Mouse (Mus musculus) small intestine, adult 2 months (tissue): ENCODE measurements around the gene Blvrb. TPM values are rescaled to one million over a fixed set of nuclear protein-coding genes. Genes with fewer than 3 reads are reported as not detected.
A peak's percentile ranks its signal among the peaks of the same experiment; 100 is the strongest.

Experiments
- H3K27ac ChIP-seq: fragments of 200-500 bp; 2 replicates; pipeline ENCODE4 v1.5.1; 2012; ENCODE audit warnings: low read depth, low read length, control low read depth, inconsistent platforms; ENCODE audit not compliant: insufficient read depth
- H3K27me3 ChIP-seq: fragments of 200-500 bp; 2 replicates; pipeline ENCODE4 v1.6.1; 2012; ENCODE audit warnings: mild to moderate bottlenecking, moderate library complexity, low read length, inconsistent platforms; ENCODE audit not compliant: control insufficient read depth, insufficient read depth
- H3K36me3 ChIP-seq: fragments of 200-500 bp; 2 replicates; pipeline ENCODE4 v1.6.1; 2012; ENCODE audit warnings: mild to moderate bottlenecking, low read length, control low read depth, inconsistent platforms; ENCODE audit not compliant: control insufficient read depth, insufficient read depth
- H3K4me1 ChIP-seq: fragments of 200-500 bp; 2 replicates; pipeline ENCODE4 v1.6.1; 2012; ENCODE audit warnings: low read length, inconsistent platforms, mixed read lengths; ENCODE audit not compliant: control insufficient read depth, insufficient read depth, insufficient read length
- H3K4me3 ChIP-seq: fragments of 200-500 bp; 2 replicates; pipeline ENCODE4 v1.5.1; 2012; ENCODE audit warnings: low read depth, mild to moderate bottlenecking, control low read depth, inconsistent platforms, low read length, moderate library complexity
- CTCF ChIP-seq: fragments of 200-500 bp; IDR thresholded peaks from 2 replicates; pipeline ENCODE4 v1.5.1; 2012; ENCODE audit warnings: low read depth, mild to moderate bottlenecking, control low read depth, inconsistent platforms, low read length, moderate library complexity, mixed read lengths; ENCODE audit not compliant: insufficient replicate concordance, insufficient read length; ENCODE audit errors: extremely low read depth
- POLR2A ChIP-seq: fragments of 200-500 bp; IDR thresholded peaks from 2 replicates; pipeline ENCODE4 v1.6.1; 2012; ENCODE audit warnings: low read depth, mild to moderate bottlenecking, control low read depth, inconsistent platforms, low read length, moderate library complexity
- WGBS: fragments of 180-500 bp; shearing (Covaris S2); methylation state at CpG from one replicate; pipeline ENCODE4 v1.1.7; 2018; 5-methylcytosine and 5-hydroxymethylcytosine counted together
- polyA plus RNA-seq: library from polyadenylated mRNA; depleted of rRNA; stranded (reverse); fragments of >200 nt; gene quantifications from 2 replicates; pipeline ENCODE4 v1.2.3, GENCODE M21; 2012

Blvrb gene
- polyA plus RNA-seq, 1 experiment = 142 TPM

GRCm38 (mm10) chr7:27476098-27476635, 28.4 kb downstream of the Blvrb start:
- Histone ChIP-seq H3K27ac (peak overlapping the region; percentile 75), H3K36me3 (peaks cover 9% of the 10 kb centered on the region), H3K4me1 (peaks cover 23% of the 10 kb centered on the region), H3K27me3 (no peaks in the 10 kb centered on the region), H3K4me3 (peak overlapping the region; percentile 21; the same call in 1 of the 2 replicates)
- WGBS = 38% methylated on average over 14 of the region's 14 CpGs
- TF ChIP-seq POLR2A (no peak), CTCF (no peak)

- Histone ChIP-seq H3K27ac (peak overlapping the region; percentile 27; the same call in 1 of the 2 replicates), H3K27me3 (no peaks in the 10 kb centered on the region), H3K4me3 (no peak overlapping the region), H3K4me1 (peaks cover 21% of the 10 kb centered on the region), H3K36me3 (peaks cover 9% of the 10 kb centered on the region)
- 44% methylated on average over 7 of the region's 7 CpGs for WGBS
- no peak for TF ChIP-seq POLR2A
- no peak; the same call in 1 of the 2 replicates for TF ChIP-seq CTCF
These were observed 30.8 kb downstream of the Blvrb start for GRCm38 (mm10) chr7:27478561-27478960.

GRCm38 (mm10) chr7:27479750-27480149, 32.0 kb downstream of the Blvrb start:
- peak overlapping the region; percentile 67 for H3K27ac ChIP-seq
- no peaks in the 10 kb centered on the region for H3K27me3 ChIP-seq
- peaks cover 21% of the 10 kb centered on the region for H3K4me1 ChIP-seq
- TF ChIP-seq CTCF (no peak), POLR2A (no peak)
- peak overlapping the region; percentile 37 for H3K4me3 ChIP-seq
- WGBS = 16% methylated on average over 1 of the region's 1 CpGs
- H3K36me3 ChIP-seq = peaks cover 9% of the 10 kb centered on the region

GRCm38 (mm10) chr7:27480506-27480905, 32.7 kb downstream of the Blvrb start:
- Histone ChIP-seq H3K4me3 (peak overlapping the region; percentile 72), H3K4me1 (peaks cover 20% of the 10 kb centered on the region), H3K27ac (peak overlapping the region; percentile 97), H3K36me3 (peaks cover 9% of the 10 kb centered on the region), H3K27me3 (no peaks in the 10 kb centered on the region)
- WGBS = 23% methylated on average over 3 of the region's 3 CpGs
- TF ChIP-seq CTCF (no peak), POLR2A (no peak)

GRCm38 (mm10) chr7:27480927-27481626, 33.3 kb downstream of the Blvrb start:
- Histone ChIP-seq H3K4me1 (peaks cover 19% of the 10 kb centered on the region), H3K36me3 (peaks cover 9% of the 10 kb centered on the region), H3K27me3 (no peaks in the 10 kb centered on the region), H3K27ac (peak overlapping the region; percentile 97), H3K4me3 (peak overlapping the region; percentile 72)
- TF ChIP-seq CTCF = no peak
- peak; percentile 81; the same call in 1 of the 2 replicates for TF ChIP-seq POLR2A
- 6% methylated on average over 11 of the region's 11 CpGs for whole genome bisulfite sequencing

DNA sequence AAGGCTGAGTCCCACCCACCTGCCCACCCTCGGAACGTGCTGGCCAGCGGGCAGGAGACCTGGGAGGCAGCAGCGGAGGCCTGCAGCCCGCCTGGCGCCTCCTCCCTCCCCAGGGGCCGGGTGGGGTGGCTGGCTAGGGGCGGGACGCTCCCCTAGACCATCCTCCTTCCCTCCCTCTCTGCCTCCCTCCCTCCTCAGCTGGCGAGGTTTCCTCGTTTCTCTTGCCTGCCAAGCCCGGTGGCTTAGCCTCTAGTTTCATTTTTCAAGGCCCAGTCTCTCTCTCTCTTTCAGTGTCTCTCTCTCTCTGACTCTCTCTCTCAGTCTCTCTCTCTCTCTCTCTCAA, 33.8 kb downstream of the Blvrb start:
- Histone ChIP-seq H3K27ac (peak overlapping the region; percentile 97), H3K4me1 (peaks cover 18% of the 10 kb centered on the region; the same call in 1 of the 2 replicates), H3K27me3 (no peaks in the 10 kb centered on the region), H3K4me3 (peak overlapping the region; percentile 72), H3K36me3 (peaks cover 5% of the 10 kb centered on the region)
- TF ChIP-seq POLR2A (no peak), CTCF (no peak)
- under 1% methylated on average over 12 of the region's 12 CpGs for WGBS

- no peaks in the 10 kb centered on the region for H3K27me3 ChIP-seq
- WGBS = 85% methylated on average over 4 of the region's 4 CpGs
These were observed 36.1 kb downstream of the Blvrb start for GRCm38 (mm10) chr7:27483860-27484259.

More at GRCm38 (mm10) chr7:27483860-27484259, 36.1 kb downstream of the Blvrb start:
- Histone ChIP-seq H3K36me3 (no peaks in the 10 kb centered on the region), H3K4me3 (no peak overlapping the region), H3K27ac (no peak overlapping the region), H3K4me1 (peaks cover 9% of the 10 kb centered on the region; the same call in 1 of the 2 replicates)
- no peak for TF ChIP-seq CTCF
- TF ChIP-seq POLR2A = no peak
